Mouse (Mus musculus) small intestine, adult 2 months (tissue): ENCODE measurements around the gene Trim6.

ENCODE experiments used
- CTCF ChIP-seq: fragments of 200-500 bp; IDR thresholded peaks from 2 replicates; pipeline ENCODE4 v1.5.1; 2012; ENCODE audit warnings: low read depth, mild to moderate bottlenecking, control low read depth, inconsistent platforms, low read length, moderate library complexity, mixed read lengths; ENCODE audit not compliant: insufficient replicate concordance, insufficient read length; ENCODE audit errors: extremely low read depth
- POLR2A ChIP-seq: fragments of 200-500 bp; IDR thresholded peaks from 2 replicates; pipeline ENCODE4 v1.6.1; 2012; ENCODE audit warnings: low read depth, mild to moderate bottlenecking, control low read depth, inconsistent platforms, low read length, moderate library complexity

GRCm38 (mm10) chr7:104183292-104183691, 35.3 kb upstream of the Trim6 start, which contains the start of gene Olfr648:
- no peak for TF ChIP-seq CTCF
- no peak for TF ChIP-seq POLR2A
